Mouse (Mus musculus) forebrain, embryonic 16.5 days (tissue): ENCODE data around the gene Car7. TPM values are rescaled to one million over a fixed set of nuclear protein-coding genes. Genes with fewer than 3 reads are reported as not detected.

ENCODE experiments used
- ATAC-seq: fragments of 200-750 bp; cut with Nextera tagmentation; 2 replicates; pipeline ENCODE4 v1.8.0; 2017; ENCODE audit warnings: mild to moderate bottlenecking, moderate library complexity
- H3K27ac ChIP-seq: fragments of 300-500 bp; sonication (generic); 2 replicates; pipeline ENCODE4 v1.5.1; 2014; ENCODE audit warnings: low read length, control low read depth
- H3K27me3 ChIP-seq: fragments of 300-500 bp; sonication (generic); replicated peaks from 2 replicates; pipeline ENCODE4 v1.6.1; 2014; ENCODE audit warnings: low read length; ENCODE audit not compliant: control insufficient read depth, insufficient read depth
- H3K36me3 ChIP-seq: fragments of 300-500 bp; sonication (generic); 2 replicates; pipeline ENCODE4 v1.6.1; 2014; ENCODE audit not compliant: control insufficient read depth, insufficient read depth
- H3K4me1 ChIP-seq: fragments of 300-500 bp; sonication (generic); replicated peaks from 2 replicates; pipeline ENCODE4 v1.6.1; 2014; ENCODE audit warnings: low read length; ENCODE audit not compliant: control insufficient read depth, insufficient read depth
- H3K4me2 ChIP-seq: fragments of 300-500 bp; sonication (generic); 2 replicates; pipeline ENCODE4 v1.6.1; 2014; ENCODE audit warnings: mild to moderate bottlenecking, low read length, control low read depth
- H3K4me3 ChIP-seq: fragments of 300-500 bp; sonication (generic); replicated peaks from 2 replicates; pipeline ENCODE4 v1.5.1; 2014; ENCODE audit warnings: mild to moderate bottlenecking, low read length, control low read depth
- H3K9ac ChIP-seq: fragments of 300-500 bp; sonication (generic); replicated peaks from 2 replicates; pipeline ENCODE4 v1.6.1; 2014; ENCODE audit warnings: low read depth, low read length, control low read depth
- H3K9me3 ChIP-seq: fragments of 300-500 bp; sonication (generic); 2 replicates; pipeline ENCODE4 v1.6.1; 2016; ENCODE audit warnings: low read length; ENCODE audit not compliant: control insufficient read depth
- WGBS: fragments of 180-500 bp; shearing (Covaris S2); extraction: QIAGEN DNeasy Blood & Tissue Kit; methylation state at CpG from one replicate; pipeline ENCODE4 v1.1.7; 2014; 5-methylcytosine and 5-hydroxymethylcytosine counted together
- polyA plus RNA-seq: library from polyadenylated mRNA; unstranded; fragments of >200 nt; fragmentation: Nextera tagmentation; extraction: Ambion mirVana; gene quantifications from 2 replicates; pipeline ENCODE4 v1.2.1, GENCODE M21; 2015

Car7 gene
- polyA plus RNA-seq, 1 experiment from 2014 or later: 1.6 TPM

GRCm38 (mm10) chr8:104591133-104591834, 56.8 kb downstream of the Car7 start, which contains the start of gene Pdp2:
Gene Pdp2, plus strand, starts transcription at chr8:104591451.
- peak within 1 kb of the TSS; percentile 82 for H3K4me3 ChIP-seq
- under 1% methylated on average over 44 of the region's 44 CpGs for WGBS
- no peaks in the 10 kb centered on the region for H3K27me3 ChIP-seq
- H3K4me2 ChIP-seq: peak within 1 kb of the TSS; percentile 79
- H3K27ac ChIP-seq: peak within 1 kb of the TSS; percentile 86
- peaks cover 10% of the 10 kb centered on the region for H3K4me1 ChIP-seq
- no peaks in the 10 kb centered on the region for H3K9me3 ChIP-seq
- peak; percentile 99 for ATAC-seq
- H3K36me3 ChIP-seq: peaks cover 10% of the 10 kb centered on the region; the same call in 1 of the 2 replicates
- peak within 1 kb of the TSS; percentile 81 for H3K9ac ChIP-seq

DNA sequence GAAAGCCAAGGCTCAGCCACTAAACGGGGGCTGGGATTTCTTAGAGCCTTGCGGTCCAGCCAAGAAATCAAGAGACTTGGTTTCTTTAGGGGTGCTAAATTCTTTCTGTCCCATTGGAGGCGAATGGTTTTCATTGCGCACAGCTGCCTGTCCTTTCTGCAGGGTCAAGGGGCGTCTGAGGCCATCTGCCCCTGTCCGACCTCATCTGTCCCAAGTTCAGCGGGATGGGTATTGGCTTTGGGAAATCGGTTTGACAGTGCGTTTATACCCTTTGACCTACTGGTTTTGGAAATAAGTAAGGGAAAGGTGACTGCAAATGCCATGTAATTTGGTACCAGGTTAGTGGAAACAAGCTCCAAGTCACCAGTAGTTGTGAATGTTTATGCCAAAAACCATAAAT, 57.4 kb downstream of the Car7 start:
- H3K27me3 ChIP-seq: no peaks in the 10 kb centered on the region
- peak overlapping the region; percentile 81 for H3K9ac ChIP-seq
- H3K9me3 ChIP-seq: no peaks in the 10 kb centered on the region
- H3K27ac ChIP-seq: peak overlapping the region; percentile 86
- peaks cover 10% of the 10 kb centered on the region for H3K4me1 ChIP-seq
- H3K4me2 ChIP-seq: peak overlapping the region; percentile 79
- ATAC-seq: no peak
- peak overlapping the region; percentile 82 for H3K4me3 ChIP-seq
- 5% methylated on average over 9 of the region's 9 CpGs for WGBS
- peaks cover 10% of the 10 kb centered on the region; the same call in 1 of the 2 replicates for H3K36me3 ChIP-seq

- Histone ChIP-seq H3K4me2 (no peak overlapping the region), H3K9ac (no peak overlapping the region), H3K9me3 (no peaks in the 10 kb centered on the region), H3K4me3 (no peak overlapping the region; the same call in 1 of the 2 replicates), H3K27me3 (no peaks in the 10 kb centered on the region), H3K4me1 (peaks cover 10% of the 10 kb centered on the region), H3K27ac (no peak overlapping the region), H3K36me3 (peaks cover 10% of the 10 kb centered on the region; the same call in 1 of the 2 replicates)
- 77% methylated on average over 6 of the region's 6 CpGs for WGBS
- no peak for ATAC-seq
Observed at GRCm38 (mm10) chr8:104592566-104592965, 58.1 kb downstream of the Car7 start.

DNA sequence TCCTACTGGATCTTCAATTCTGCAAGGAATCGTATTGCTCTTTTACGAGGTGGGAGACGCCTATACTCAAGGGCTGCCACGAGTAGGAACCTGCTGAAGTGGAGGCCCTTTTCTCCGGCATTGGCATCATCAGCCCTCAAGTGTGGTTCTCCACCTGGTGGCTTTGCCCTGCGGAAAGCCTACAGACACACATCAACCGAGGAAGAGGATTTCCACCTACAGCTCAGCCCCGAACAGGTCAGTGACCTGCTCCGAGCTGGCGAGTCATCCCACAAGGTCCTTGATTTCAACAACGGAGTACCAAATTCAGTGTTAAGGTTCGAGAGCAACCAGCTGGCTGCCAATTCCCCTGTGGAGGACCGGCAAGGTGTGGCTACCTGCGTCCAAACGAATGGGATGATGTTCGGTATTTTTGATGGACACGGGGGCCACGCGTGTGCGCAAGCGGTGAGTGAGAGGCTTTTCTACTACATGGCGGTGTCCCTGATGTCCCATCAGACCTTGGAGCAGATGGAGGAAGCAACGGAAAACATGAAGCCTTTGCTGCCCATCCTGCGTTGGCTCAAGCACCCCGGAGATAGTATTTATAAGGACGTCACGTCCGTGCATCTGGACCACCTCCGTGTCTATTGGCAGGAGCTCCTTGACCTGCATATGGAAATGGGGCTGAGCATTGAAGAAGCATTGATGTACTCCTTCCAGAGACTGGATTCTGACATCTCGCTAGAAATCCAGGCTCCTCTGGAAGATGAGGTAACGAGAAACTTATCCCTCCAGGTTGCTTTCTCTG, 59.2 kb downstream of the Car7 start:
- Histone ChIP-seq H3K27me3 (no peaks in the 10 kb centered on the region), H3K27ac (no peak overlapping the region), H3K4me3 (no peak overlapping the region), H3K9ac (no peak overlapping the region), H3K4me2 (no peak overlapping the region), H3K9me3 (no peaks in the 10 kb centered on the region), H3K36me3 (peaks cover 10% of the 10 kb centered on the region; the same call in 1 of the 2 replicates), H3K4me1 (peaks cover 13% of the 10 kb centered on the region)
- ATAC-seq: no peak
- 96% methylated on average over 31 of the region's 31 CpGs for WGBS

- Histone ChIP-seq H3K4me2 (no peak overlapping the region), H3K9ac (no peak overlapping the region), H3K9me3 (no peaks in the 10 kb centered on the region), H3K4me3 (no peak overlapping the region), H3K27ac (no peak overlapping the region), H3K36me3 (peaks cover 10% of the 10 kb centered on the region; the same call in 1 of the 2 replicates), H3K27me3 (no peaks in the 10 kb centered on the region), H3K4me1 (peaks cover 13% of the 10 kb centered on the region)
- no peak for ATAC-seq
- 97% methylated on average over 19 of the region's 19 CpGs for WGBS
Observed at GRCm38 (mm10) chr8:104594611-104595362, 60.3 kb downstream of the Car7 start.

DNA sequence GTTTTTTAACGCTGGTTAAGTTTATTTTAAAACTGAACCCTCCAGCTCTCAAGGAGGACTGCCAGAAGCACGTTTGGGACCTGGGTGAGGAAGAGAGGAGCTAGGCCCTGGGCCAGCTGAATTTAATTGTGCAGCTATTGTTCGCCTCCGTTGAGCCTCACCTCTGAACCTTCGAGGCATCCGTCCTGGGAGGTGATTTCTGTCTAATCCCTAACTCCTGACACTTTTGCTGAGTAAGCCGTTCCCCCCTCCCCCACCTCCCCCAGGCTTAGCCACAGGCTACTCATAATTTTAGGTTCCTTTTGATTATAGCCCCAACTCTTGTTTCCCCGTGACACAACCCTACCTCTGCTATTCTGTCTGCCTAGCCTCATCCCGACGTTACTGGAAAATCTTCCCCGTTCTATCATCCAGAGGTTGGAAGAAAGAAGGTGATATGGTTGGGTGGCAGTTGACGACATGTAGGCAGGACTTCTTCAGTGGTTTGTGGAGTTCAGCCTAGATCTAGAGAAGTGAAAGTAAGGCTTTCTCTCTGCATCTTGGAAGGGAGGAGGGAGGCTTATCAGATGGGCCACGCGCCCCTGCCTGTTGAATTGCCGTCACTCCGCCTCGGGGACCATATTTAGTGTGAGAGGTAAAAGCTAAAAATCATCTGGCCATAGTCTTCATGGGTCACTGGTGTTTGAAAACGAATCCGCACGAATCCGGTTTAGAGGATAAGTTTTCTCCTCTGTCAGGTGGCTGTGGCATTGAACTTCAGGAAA, 61.5 kb downstream of the Car7 start:
- Histone ChIP-seq H3K4me2 (no peak overlapping the region), H3K36me3 (peaks cover 10% of the 10 kb centered on the region; the same call in 1 of the 2 replicates), H3K4me1 (peaks cover 11% of the 10 kb centered on the region), H3K9me3 (no peaks in the 10 kb centered on the region), H3K27me3 (no peaks in the 10 kb centered on the region), H3K9ac (no peak overlapping the region), H3K27ac (no peak overlapping the region), H3K4me3 (no peak overlapping the region)
- no peak for ATAC-seq
- WGBS: 87% methylated on average over 21 of the region's 21 CpGs

- Histone ChIP-seq H3K4me3 (no peak overlapping the region), H3K4me1 (peaks cover 6% of the 10 kb centered on the region; the same call in 1 of the 2 replicates), H3K4me2 (no peak overlapping the region), H3K27ac (no peak overlapping the region), H3K36me3 (peaks cover 10% of the 10 kb centered on the region; the same call in 1 of the 2 replicates), H3K9ac (no peak overlapping the region), H3K9me3 (no peaks in the 10 kb centered on the region), H3K27me3 (0 out of 2 replicates have a peak, but pooled peaks cover 3% of the 10 kb centered on the region)
- 67% methylated on average over 6 of the region's 6 CpGs for WGBS
- no peak for ATAC-seq
Observed at GRCm38 (mm10) chr8:104597656-104598055, 63.2 kb downstream of the Car7 start.

DNA sequence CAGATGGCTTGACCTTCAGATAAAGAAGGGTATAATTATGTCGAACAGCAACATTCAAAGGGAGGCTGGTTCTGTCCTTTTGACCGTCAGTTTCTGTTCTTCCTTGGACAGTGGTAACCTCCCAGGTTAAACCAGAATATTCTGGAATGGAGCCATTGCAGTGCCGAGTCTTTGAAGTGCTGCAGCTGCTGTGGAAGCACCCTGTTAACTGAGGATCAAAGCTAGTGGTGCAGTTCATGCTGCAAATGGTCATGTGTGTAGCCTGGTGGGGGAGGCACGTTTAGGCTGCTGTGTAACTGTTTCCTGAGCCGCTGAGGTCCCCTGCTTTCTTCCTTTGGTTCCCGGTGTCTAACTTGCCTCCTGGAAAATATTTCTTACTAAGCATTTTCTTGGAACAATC, 64.0 kb downstream of the Car7 start:
- 0 out of 2 replicates have a peak, but pooled peaks cover 3% of the 10 kb centered on the region for H3K27me3 ChIP-seq
- no peak overlapping the region for H3K27ac ChIP-seq
- no peak overlapping the region for H3K4me2 ChIP-seq
- no peaks in the 10 kb centered on the region for H3K9me3 ChIP-seq
- H3K4me3 ChIP-seq: no peak overlapping the region
- 59% methylated on average over 6 of the region's 6 CpGs for WGBS
- ATAC-seq: no peak
- peaks cover 6% of the 10 kb centered on the region; the same call in 1 of the 2 replicates for H3K4me1 ChIP-seq
- H3K36me3 ChIP-seq: peaks cover 10% of the 10 kb centered on the region; the same call in 1 of the 2 replicates
- H3K9ac ChIP-seq: no peak overlapping the region
